Mouse (Mus musculus) neural tube, embryonic 13.5 days (tissue): ENCODE data around the gene Cdc27. TPM values are rescaled to one million over a fixed set of nuclear protein-coding genes. Genes with fewer than 3 reads are reported as not detected.

Experiments
- ATAC-seq: fragments of 200-750 bp; cut with Nextera tagmentation; 2 replicates; pipeline ENCODE4 v1.8.0; 2017; ENCODE audit warnings: low read depth, mild to moderate bottlenecking, moderate TSS enrichment, moderate library complexity
- H3K27ac ChIP-seq: fragments of 300-500 bp; sonication (generic); replicated peaks from 2 replicates; pipeline ENCODE4 v1.5.1; 2015; ENCODE audit warnings: moderate library complexity, mild to moderate bottlenecking, inconsistent platforms
- H3K27me3 ChIP-seq: fragments of 300-500 bp; sonication (generic); 2 replicates; pipeline ENCODE4 v1.6.1; 2015; ENCODE audit warnings: mild to moderate bottlenecking, inconsistent platforms
- H3K36me3 ChIP-seq: fragments of 300-500 bp; sonication (generic); 2 replicates; pipeline ENCODE4 v1.6.1; 2015; ENCODE audit warnings: mild to moderate bottlenecking, inconsistent platforms
- H3K4me1 ChIP-seq: fragments of 300-500 bp; sonication (generic); replicated peaks from 2 replicates; pipeline ENCODE4 v1.6.1; 2015; ENCODE audit warnings: inconsistent platforms
- H3K4me2 ChIP-seq: fragments of 300-500 bp; sonication (generic); 2 replicates; pipeline ENCODE4 v1.6.1; 2015; ENCODE audit warnings: inconsistent platforms, mild to moderate bottlenecking, moderate library complexity
- H3K4me3 ChIP-seq: fragments of 300-500 bp; sonication (generic); 2 replicates; pipeline ENCODE4 v1.5.1; 2015; ENCODE audit warnings: mild to moderate bottlenecking, inconsistent platforms
- H3K9ac ChIP-seq: fragments of 300-500 bp; sonication (generic); 2 replicates; pipeline ENCODE4 v1.6.1; 2015; ENCODE audit warnings: moderate library complexity, mild to moderate bottlenecking, inconsistent platforms
- H3K9me3 ChIP-seq: fragments of 300-500 bp; sonication (generic); 2 replicates; pipeline ENCODE4 v1.6.1; 2016; ENCODE audit warnings: inconsistent platforms
- WGBS: fragments of 180-500 bp; shearing (Covaris S2); methylation state at CpG from one replicate; pipeline ENCODE4 v1.1.7; 2015; 5-methylcytosine and 5-hydroxymethylcytosine counted together
- polyA plus RNA-seq: library from polyadenylated mRNA; unstranded; fragments of >200 nt; fragmentation: Nextera tagmentation; extraction: Ambion mirVana; gene quantifications from 2 replicates; pipeline ENCODE4 v1.2.1, GENCODE M21; 2015

Cdc27 gene
- polyA plus RNA-seq, 1 experiment from 2014 or later, result 40.6 TPM

GRCm38 (mm10) chr11:104467698-104468097, 82.7 kb downstream of the Cdc27 start:
- H3K4me2 ChIP-seq, result peak overlapping the region; percentile 31
- no peaks in the 10 kb centered on the region for H3K9me3 ChIP-seq
- no peak for ATAC-seq
- WGBS, result 85% methylated on average over 5 of the region's 5 CpGs
- H3K9ac ChIP-seq, result no peak overlapping the region
- no peak overlapping the region; the same call in 1 of the 2 replicates for H3K4me3 ChIP-seq
- H3K4me1 ChIP-seq, result peaks cover 39% of the 10 kb centered on the region
- H3K27me3 ChIP-seq, result no peaks in the 10 kb centered on the region; the same call in 1 of the 2 replicates
- H3K36me3 ChIP-seq, result peaks cover 20% of the 10 kb centered on the region
- H3K27ac ChIP-seq, result no peak overlapping the region

GRCm38 (mm10) chr11:104461551-104461950, 88.9 kb downstream of the Cdc27 start:
- H3K27ac ChIP-seq, result no peak overlapping the region
- no peaks in the 10 kb centered on the region for H3K27me3 ChIP-seq
- no peak overlapping the region for H3K4me2 ChIP-seq
- H3K4me1 ChIP-seq, result peaks cover 17% of the 10 kb centered on the region
- H3K9ac ChIP-seq, result no peak overlapping the region
- H3K9me3 ChIP-seq, result no peaks in the 10 kb centered on the region
- H3K36me3 ChIP-seq, result peaks cover 21% of the 10 kb centered on the region
- no peak for ATAC-seq
- H3K4me3 ChIP-seq, result no peak overlapping the region

GRCm38 (mm10) chr11:104459671-104460070, 90.7 kb downstream of the Cdc27 start:
- H3K4me2 ChIP-seq, result no peak overlapping the region
- 98% methylated on average over 2 of the region's 2 CpGs for WGBS
- no peak overlapping the region for H3K9ac ChIP-seq
- H3K27ac ChIP-seq, result no peak overlapping the region
- no peak for ATAC-seq
- H3K27me3 ChIP-seq, result no peaks in the 10 kb centered on the region
- H3K9me3 ChIP-seq, result no peaks in the 10 kb centered on the region
- peaks cover 6% of the 10 kb centered on the region for H3K4me1 ChIP-seq
- H3K36me3 ChIP-seq, result peaks cover 12% of the 10 kb centered on the region; the same call in 1 of the 2 replicates
- no peak overlapping the region for H3K4me3 ChIP-seq

GRCm38 (mm10) chr11:104458507-104458906, 91.9 kb downstream of the Cdc27 start:
- Histone ChIP-seq H3K4me3 (no peak overlapping the region), H3K36me3 (peaks cover 11% of the 10 kb centered on the region; the same call in 1 of the 2 replicates), H3K27ac (no peak overlapping the region), H3K9ac (no peak overlapping the region), H3K27me3 (no peaks in the 10 kb centered on the region), H3K9me3 (no peaks in the 10 kb centered on the region), H3K4me2 (no peak overlapping the region), H3K4me1 (no peaks in the 10 kb centered on the region)
- no peak for ATAC-seq
- WGBS, result 69% methylated on average over 2 of the region's 2 CpGs

Other genes starting within 250 kb of the Cdc27 start
- gene Kansl1, start 81.8 kb downstream of the Cdc27 start, polyA plus RNA-seq, result 28.9 and 30.9 TPM in 2 replicates
- gene Myl4, start within 50 bp of the Cdc27 start, polyA plus RNA-seq, result 8.5 and 20.8 TPM in 2 replicates
- 2.9 and 3.1 TPM in 2 replicates for gene Itgb3, start 57.4 kb upstream of the Cdc27 start, polyA plus RNA-seq
- 0.03 TPM in 1 of 2 replicates, not detected in the other for gene Gm11639, start 135.1 kb upstream of the Cdc27 start, polyA plus RNA-seq